Comparison of ENCODE assay signal across 21 mouse cellular contexts in the genomic region with DNA sequence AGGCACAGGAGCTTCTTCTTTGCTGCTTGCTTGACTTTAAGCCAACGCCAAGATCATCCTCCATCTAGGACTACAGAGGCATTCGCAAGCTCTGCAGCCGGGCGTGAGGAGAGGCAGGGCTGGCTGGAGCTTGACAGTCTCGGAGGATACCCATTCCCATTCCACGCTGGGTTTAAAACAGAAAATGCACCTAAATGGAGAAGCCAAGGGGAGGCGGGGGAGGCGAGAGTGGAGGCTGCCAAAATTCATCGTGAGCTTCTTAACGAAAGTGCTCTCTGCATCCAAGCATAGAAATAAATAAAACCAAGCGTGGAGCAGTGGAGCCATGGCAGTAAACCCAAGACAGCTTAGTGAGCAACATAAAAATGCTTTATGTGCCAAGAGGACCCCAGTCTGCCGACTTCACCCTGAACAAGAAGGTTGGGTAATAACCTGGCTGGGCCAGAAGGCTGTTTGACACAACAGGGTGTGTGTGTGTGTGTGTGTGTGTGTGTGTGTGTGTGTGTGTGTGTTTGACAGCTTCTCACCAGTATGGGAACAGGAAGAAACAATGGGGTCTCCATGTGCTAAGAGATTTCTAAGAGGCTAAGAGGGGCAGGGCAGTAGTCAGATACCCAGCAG. TPM values are rescaled to one million over a fixed set of nuclear protein-coding genes. Genes with fewer than 3 reads are reported as not detected.
DNase-seq lines count a peak whose midpoint lies in the region; ATAC-seq and TF ChIP-seq lines count a peak whose summit lies in the region.
"Had no signal": no experiment of that assay in that cellular context is flagged by ENCODE, and none has a peak within 500 bp of the region (broad histone marks: within the 10 kb centered on the region; RNA-seq: fewer than 3 reads in every experiment).

No protein-coding gene starts in this region.

- H3K27ac ChIP-seq in forebrain, postnatal 0 days (ENCODE audit: low read depth, low read length): no peak overlapping the region
- H3K27ac ChIP-seq in forebrain, embryonic 15.5 days (replicated peaks): no peak overlapping the region
- H3K27ac ChIP-seq in midbrain, embryonic 11.5 days (ENCODE audit: low read depth, low read length): no peak overlapping the region
- H3K27ac ChIP-seq in midbrain, embryonic 16.5 days (ENCODE audit: low read length): no peak overlapping the region
- H3K27ac ChIP-seq in lung, postnatal 0 days (ENCODE audit: low read length): no peak overlapping the region
- H3K27ac ChIP-seq: hindbrain, embryonic 14.5 days; lung, embryonic 15.5 days had no signal

- 68% methylated on average over 12 of the region's 12 CpGs for WGBS in forebrain, postnatal 0 days
- WGBS in forebrain, embryonic 15.5 days: 70% methylated on average over 12 of the region's 12 CpGs
- 88% methylated on average over 12 of the region's 12 CpGs for WGBS in midbrain, embryonic 11.5 days
- WGBS in midbrain, embryonic 16.5 days: 93% methylated on average over 12 of the region's 12 CpGs
- WGBS in lung, postnatal 0 days: 71% methylated on average over 12 of the region's 12 CpGs

- H3K9ac ChIP-seq in forebrain, postnatal 0 days: no peak overlapping the region
- H3K9ac ChIP-seq in forebrain, embryonic 15.5 days (replicated peaks): no peak overlapping the region
- H3K9ac ChIP-seq in midbrain, embryonic 11.5 days (ENCODE audit: low read length): no peak overlapping the region
- no peak overlapping the region for H3K9ac ChIP-seq in midbrain, embryonic 16.5 days (ENCODE audit: low read depth, low read length)
- H3K9ac ChIP-seq in lung, postnatal 0 days (replicated peaks; ENCODE audit: low read depth): no peak overlapping the region
- H3K9ac ChIP-seq: hindbrain, embryonic 14.5 days; lung, embryonic 15.5 days had no signal

- no peaks in the 10 kb centered on the region for H3K4me1 ChIP-seq in forebrain, postnatal 0 days (ENCODE audit: insufficient read depth)
- peaks cover 5% of the 10 kb centered on the region; the same call in 1 of the 2 replicates for H3K4me1 ChIP-seq in forebrain, embryonic 15.5 days
- no peaks in the 10 kb centered on the region for H3K4me1 ChIP-seq in midbrain, embryonic 11.5 days (ENCODE audit: control insufficient read depth, insufficient read depth, low read length)
- H3K4me1 ChIP-seq in midbrain, embryonic 16.5 days (ENCODE audit: control insufficient read depth, insufficient read depth, low read length): no peaks in the 10 kb centered on the region
- H3K4me1 ChIP-seq in lung, postnatal 0 days (ENCODE audit: insufficient read depth, low read depth, low read length): no peaks in the 10 kb centered on the region
- H3K4me1 ChIP-seq: lung, embryonic 15.5 days had no signal

- no peak for TF ChIP-seq CTCF in forebrain, postnatal 0 days (IDR thresholded peaks at IDR 0.05; ENCODE audit: low read depth)
- no peak for TF ChIP-seq CTCF in lung, postnatal 0 days (IDR thresholded peaks at IDR 0.05)

- H3K36me3 ChIP-seq in forebrain, postnatal 0 days (ENCODE audit: insufficient read depth): no peaks in the 10 kb centered on the region
- H3K36me3 ChIP-seq in forebrain, embryonic 15.5 days: no peaks in the 10 kb centered on the region
- no peaks in the 10 kb centered on the region for H3K36me3 ChIP-seq in midbrain, embryonic 11.5 days (ENCODE audit: control insufficient read depth, insufficient read depth, low read length)
- no peaks in the 10 kb centered on the region for H3K36me3 ChIP-seq in midbrain, embryonic 16.5 days (ENCODE audit: control insufficient read depth, insufficient read depth, low read length)
- no peaks in the 10 kb centered on the region for H3K36me3 ChIP-seq in lung, postnatal 0 days (ENCODE audit: insufficient read depth, low read length)
- H3K36me3 ChIP-seq: lung, embryonic 15.5 days had no signal

- DNase-seq in forebrain, postnatal 0 days: peak; percentile 39
- DNase-seq in midbrain, embryonic 11.5 days (ENCODE audit: low spot score, missing footprints): peak; percentile 76
- peak; percentile 11 to 70 for DNase-seq in left cerebral cortex, adult 9 months (ENCODE audit: low spot score in 2 of 2)
- DNase-seq in right cerebral cortex, postnatal 14 days: peak; percentile 36
- DNase-seq in lung, postnatal 0 days (ENCODE audit: low spot score): no peak
- DNase-seq in cerebellum, adult 11-12 months: no peak
- DNase-seq: adrenal gland, postnatal 10 days; B cell, adult 2 months; layer of hippocampus, adult 9-11 months; retina, postnatal 1 day; thymus, adult 2 months had no signal

- no peaks in the 10 kb centered on the region for H3K9me3 ChIP-seq in forebrain, postnatal 0 days (ENCODE audit: low read length)
- H3K9me3 ChIP-seq in forebrain, embryonic 15.5 days: no peaks in the 10 kb centered on the region
- no peaks in the 10 kb centered on the region for H3K9me3 ChIP-seq in midbrain, embryonic 11.5 days (ENCODE audit: control insufficient read depth, low read length)
- no peaks in the 10 kb centered on the region for H3K9me3 ChIP-seq in midbrain, embryonic 16.5 days (replicated peaks; ENCODE audit: control insufficient read depth, low read length, poor library complexity, severe bottlenecking)
- H3K9me3 ChIP-seq in lung, postnatal 0 days (ENCODE audit: low read length): no peaks in the 10 kb centered on the region
- H3K9me3 ChIP-seq: lung, embryonic 15.5 days had no signal

- no peak overlapping the region for H3K4me3 ChIP-seq in forebrain, postnatal 0 days (ENCODE audit: low read depth, low read length)
- H3K4me3 ChIP-seq in forebrain, embryonic 15.5 days: no peak overlapping the region
- no peak overlapping the region for H3K4me3 ChIP-seq in midbrain, embryonic 11.5 days (ENCODE audit: low read depth, low read length)
- no peak overlapping the region for H3K4me3 ChIP-seq in midbrain, embryonic 16.5 days (ENCODE audit: low read depth, low read length)
- no peak overlapping the region for H3K4me3 ChIP-seq in lung, postnatal 0 days (ENCODE audit: low read depth, low read length)
- H3K4me3 ChIP-seq: lung, embryonic 15.5 days had no signal

- ATAC-seq in forebrain, postnatal 0 days: peak; percentile 40
- no peak for ATAC-seq in forebrain, embryonic 15.5 days (replicated peaks)
- ATAC-seq in midbrain, embryonic 11.5 days (ENCODE audit: low FRiP score): no peak
- ATAC-seq in midbrain, embryonic 16.5 days: no peak
- ATAC-seq in lung, postnatal 0 days: no peak
- ATAC-seq: intestine, postnatal 0 days had no signal

- no peaks in the 10 kb centered on the region for H3K27me3 ChIP-seq in forebrain, postnatal 0 days (ENCODE audit: insufficient read depth, low read length)
- H3K27me3 ChIP-seq in forebrain, embryonic 15.5 days: no peaks in the 10 kb centered on the region
- no peaks in the 10 kb centered on the region for H3K27me3 ChIP-seq in midbrain, embryonic 11.5 days (ENCODE audit: control insufficient read depth, insufficient read depth, low read length)
- no peaks in the 10 kb centered on the region for H3K27me3 ChIP-seq in midbrain, embryonic 16.5 days (ENCODE audit: control insufficient read depth, insufficient read depth, low read depth, low read length)
- H3K27me3 ChIP-seq in lung, postnatal 0 days (replicated peaks; ENCODE audit: insufficient read depth, low read length): no peaks in the 10 kb centered on the region
- H3K27me3 ChIP-seq: lung, embryonic 15.5 days had no signal

- TF ChIP-seq EP300 in lung, postnatal 0 days (IDR thresholded peaks at IDR 0.05): no peak

- no peak overlapping the region for H3K4me2 ChIP-seq in forebrain, postnatal 0 days (ENCODE audit: low read depth)
- no peak overlapping the region for H3K4me2 ChIP-seq in forebrain, embryonic 15.5 days (replicated peaks)
- H3K4me2 ChIP-seq in midbrain, embryonic 11.5 days: no peak overlapping the region
- no peak overlapping the region for H3K4me2 ChIP-seq in midbrain, embryonic 16.5 days (ENCODE audit: low read length)
- no peak overlapping the region for H3K4me2 ChIP-seq in lung, postnatal 0 days (replicated peaks; ENCODE audit: low read depth, low read length)
- H3K4me2 ChIP-seq: hindbrain, embryonic 14.5 days; lung, embryonic 15.5 days had no signal

RNA-seq across cellular contexts. Expression of gene Foxi1, which starts 51.1 kb away (rescaled TPM):
- total RNA-seq in forebrain, postnatal 0 days (2014; rRNA removed): not detected in 2 replicates
- polyA plus RNA-seq in forebrain, postnatal 0 days (2015; fragmentation: Nextera tagmentation; extraction: Ambion mirVana): not detected in 2 replicates
- not detected in 2 replicates for polyA plus RNA-seq in forebrain, embryonic 15.5 days (2015; fragmentation: Nextera tagmentation; extraction: Ambion mirVana)
- polyA plus RNA-seq in midbrain, embryonic 11.5 days (2014; fragmentation: Nextera tagmentation; extraction: Ambion mirVana): not detected in 2 replicates
- polyA plus RNA-seq in midbrain, embryonic 16.5 days (2015; fragmentation: Nextera tagmentation; extraction: Ambion mirVana): not detected in 2 replicates
- not detected in 2 replicates for polyA plus RNA-seq in lung, postnatal 0 days (2015; fragmentation: Nextera tagmentation; extraction: Ambion mirVana)
- total RNA-seq: adrenal gland, postnatal 10 days; common myeloid progenitor, adult 5-6 weeks; granulocyte monocyte progenitor cell, adult 5-6 weeks; liver, adult 2 months; megakaryocyte-erythroid progenitor cell, adult 5-6 weeks had no signal
- polyA plus RNA-seq: heart, embryonic 14.5 days; hindbrain, embryonic 14.5 days; intestine, postnatal 0 days; liver, adult 2 months; lung, embryonic 15.5 days had no signal

RNA-seq across cellular contexts. Expression of gene Fam196b, which starts 55.7 kb away (rescaled TPM):
- 3.5 and 5.0 TPM in 2 replicates for total RNA-seq in forebrain, postnatal 0 days (2014; rRNA removed)
- polyA plus RNA-seq in forebrain, postnatal 0 days (2015; fragmentation: Nextera tagmentation; extraction: Ambion mirVana): 0.79 and 1.5 TPM in 2 replicates
- 1.9 and 2.2 TPM in 2 replicates for polyA plus RNA-seq in forebrain, embryonic 15.5 days (2015; fragmentation: Nextera tagmentation; extraction: Ambion mirVana)
- 0.72 and 0.79 TPM in 2 replicates for polyA plus RNA-seq in midbrain, embryonic 11.5 days (2014; fragmentation: Nextera tagmentation; extraction: Ambion mirVana)
- 6.2 and 6.6 TPM in 2 replicates for polyA plus RNA-seq in midbrain, embryonic 16.5 days (2015; fragmentation: Nextera tagmentation; extraction: Ambion mirVana)
- 0.08 and 0.10 TPM in 2 replicates for polyA plus RNA-seq in lung, postnatal 0 days (2015; fragmentation: Nextera tagmentation; extraction: Ambion mirVana)
- total RNA-seq: granulocyte monocyte progenitor cell, adult 5-6 weeks; liver, adult 2 months; megakaryocyte-erythroid progenitor cell, adult 5-6 weeks had no signal
- polyA plus RNA-seq: liver, adult 2 months had no signal

Comparison
In these comparisons a context has a peak if more than half of its experiments do, and no peak if none do; other contexts are left out.
1. DNase-seq: peak in forebrain, postnatal 0 days (single experiment), midbrain, embryonic 11.5 days (single experiment), left cerebral cortex, adult 9 months (2 of 2) and right cerebral cortex, postnatal 14 days (single experiment); none in lung, postnatal 0 days (single experiment) and cerebellum, adult 11-12 months (single experiment).